Mouse (Mus musculus) hindbrain, embryonic 15.5 days (tissue): ENCODE data around the gene Rhot2. TPM values are rescaled to one million over a fixed set of nuclear protein-coding genes. Genes with fewer than 3 reads are reported as not detected.

Experiments
- ATAC-seq: fragments of 200-750 bp; cut with Nextera tagmentation; 2 replicates; pipeline ENCODE4 v1.8.0; 2017; ENCODE audit warnings: low read depth, moderate number of reproducible peaks, moderate TSS enrichment; ENCODE audit not compliant: low FRiP score
- H3K27ac ChIP-seq: fragments of 300-500 bp; sonication (generic); replicated peaks from 2 replicates; pipeline ENCODE4 v1.5.1; 2015; ENCODE audit warnings: mild to moderate bottlenecking, inconsistent platforms
- H3K27me3 ChIP-seq: fragments of 300-500 bp; sonication (generic); 2 replicates; pipeline ENCODE4 v1.6.1; 2015; ENCODE audit warnings: control low read depth, inconsistent platforms
- H3K36me3 ChIP-seq: fragments of 300-500 bp; sonication (generic); 2 replicates; pipeline ENCODE4 v1.6.1; 2015; ENCODE audit warnings: control low read depth, inconsistent platforms
- H3K4me1 ChIP-seq: fragments of 300-500 bp; sonication (generic); replicated peaks from 2 replicates; pipeline ENCODE4 v1.6.1; 2015; ENCODE audit warnings: control low read depth, inconsistent platforms
- H3K4me2 ChIP-seq: fragments of 300-500 bp; sonication (generic); 2 replicates; pipeline ENCODE4 v1.6.1; 2015; ENCODE audit warnings: moderate library complexity, mild to moderate bottlenecking, inconsistent platforms
- H3K4me3 ChIP-seq: fragments of 300-500 bp; sonication (generic); 2 replicates; pipeline ENCODE4 v1.5.1; 2015; ENCODE audit warnings: mild to moderate bottlenecking, inconsistent platforms
- H3K9ac ChIP-seq: fragments of 300-500 bp; sonication (generic); 2 replicates; pipeline ENCODE4 v1.6.1; 2015; ENCODE audit warnings: inconsistent platforms
- H3K9me3 ChIP-seq: fragments of 300-500 bp; sonication (generic); 2 replicates; pipeline ENCODE4 v1.6.1; 2016; ENCODE audit warnings: control low read depth, inconsistent platforms
- WGBS: fragments of 180-500 bp; shearing (Covaris S2); methylation state at CpG from one replicate; pipeline ENCODE4 v1.1.7; 2015; 5-methylcytosine and 5-hydroxymethylcytosine counted together
- polyA plus RNA-seq: library from polyadenylated mRNA; unstranded; fragments of >200 nt; fragmentation: Nextera tagmentation; extraction: Ambion mirVana; gene quantifications from 2 replicates; pipeline ENCODE4 v1.2.1, GENCODE M21; 2015

Gene Rhot2
- polyA plus RNA-seq, 1 experiment from 2014 or later: 15.1 TPM

DNA sequence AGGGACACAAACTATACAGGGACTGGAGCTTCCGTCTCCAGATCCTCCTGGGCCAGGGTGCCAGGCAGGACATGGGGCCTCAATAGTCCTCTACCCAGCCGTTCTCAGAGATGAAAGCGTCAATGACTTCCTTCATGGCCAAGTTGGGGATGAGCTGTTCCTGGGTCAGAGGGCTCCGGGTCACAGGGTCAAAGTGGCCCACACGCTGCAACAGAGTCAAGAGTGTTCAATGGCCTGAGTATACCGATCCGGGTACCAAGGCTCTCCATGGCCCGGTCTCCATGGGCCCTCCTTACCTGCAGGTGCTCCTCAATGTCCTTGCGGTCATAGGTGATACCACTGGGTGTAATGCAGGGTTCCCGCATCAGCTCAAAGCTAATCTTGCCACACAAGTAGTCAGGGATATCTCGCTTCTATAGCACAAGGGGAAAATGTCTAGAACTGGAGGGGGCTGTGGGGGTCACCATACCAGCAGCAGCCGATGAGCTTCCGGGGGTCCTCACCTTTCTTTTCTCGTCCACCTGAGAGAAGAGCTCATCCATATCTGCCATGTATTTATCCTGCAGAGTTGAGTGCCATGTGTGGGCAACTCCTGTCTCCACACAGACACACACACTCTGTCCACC is 13.7 kb downstream of the Rhot2 start:
- H3K4me3 ChIP-seq: peak overlapping the region; percentile 57; the same call in 1 of the 2 replicates
- 0 out of 2 replicates have a peak overlapping the region, but pooled peaks have one; percentile 70 for H3K9ac ChIP-seq
- H3K36me3 ChIP-seq: peaks cover 28% of the 10 kb centered on the region
- H3K4me2 ChIP-seq: peak overlapping the region; percentile 92
- no peak for ATAC-seq
- H3K27me3 ChIP-seq: no peaks in the 10 kb centered on the region
- peaks cover 84% of the 10 kb centered on the region for H3K4me1 ChIP-seq
- 88% methylated on average over 14 of the region's 14 CpGs for WGBS
- no peak overlapping the region for H3K27ac ChIP-seq
- H3K9me3 ChIP-seq: no peaks in the 10 kb centered on the region

- Histone ChIP-seq H3K27ac (no peak overlapping the region), H3K36me3 (peaks cover 28% of the 10 kb centered on the region), H3K4me2 (peak overlapping the region; percentile 92), H3K27me3 (no peaks in the 10 kb centered on the region), H3K9ac (no peak overlapping the region), H3K4me3 (peak overlapping the region; percentile 69), H3K9me3 (no peaks in the 10 kb centered on the region), H3K4me1 (peaks cover 84% of the 10 kb centered on the region)
- 87% methylated on average over 4 of the region's 4 CpGs for WGBS
- no peak for ATAC-seq
Observed at GRCm38 (mm10) chr17:25830200-25830753, 14.4 kb downstream of the Rhot2 start.

DNA sequence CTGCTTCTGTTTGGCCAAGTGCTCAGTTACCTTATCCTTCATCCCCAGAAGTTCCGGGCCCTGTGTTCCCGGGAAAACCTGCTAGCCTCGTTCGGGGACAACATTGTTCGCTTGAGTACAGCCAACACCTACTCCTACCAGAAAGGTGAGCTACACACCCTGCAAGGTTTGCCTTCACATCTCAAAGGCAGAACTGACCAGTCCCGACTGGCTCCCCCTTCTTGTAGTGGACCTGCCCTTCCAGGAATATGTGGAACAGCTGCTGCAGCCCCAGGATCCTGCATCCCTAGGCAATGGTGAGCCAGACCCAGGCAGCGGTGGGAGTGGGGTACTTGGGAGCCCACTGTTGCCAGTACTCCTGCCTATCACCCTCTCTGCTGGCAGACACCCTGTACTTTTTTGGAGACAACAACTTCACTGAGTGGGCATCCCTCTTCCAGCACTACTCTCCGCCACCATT is 15.1 kb downstream of the Rhot2 start:
- 38% methylated on average over 8 of the region's 8 CpGs for WGBS
- no peaks in the 10 kb centered on the region for H3K9me3 ChIP-seq
- H3K27me3 ChIP-seq: no peaks in the 10 kb centered on the region
- peak overlapping the region; percentile 92 for H3K4me2 ChIP-seq
- no peak for ATAC-seq
- peak overlapping the region; percentile 92 for H3K27ac ChIP-seq
- peak overlapping the region; percentile 85 for H3K9ac ChIP-seq
- H3K4me3 ChIP-seq: peak overlapping the region; percentile 69
- H3K36me3 ChIP-seq: peaks cover 28% of the 10 kb centered on the region
- peaks cover 84% of the 10 kb centered on the region for H3K4me1 ChIP-seq

DNA sequence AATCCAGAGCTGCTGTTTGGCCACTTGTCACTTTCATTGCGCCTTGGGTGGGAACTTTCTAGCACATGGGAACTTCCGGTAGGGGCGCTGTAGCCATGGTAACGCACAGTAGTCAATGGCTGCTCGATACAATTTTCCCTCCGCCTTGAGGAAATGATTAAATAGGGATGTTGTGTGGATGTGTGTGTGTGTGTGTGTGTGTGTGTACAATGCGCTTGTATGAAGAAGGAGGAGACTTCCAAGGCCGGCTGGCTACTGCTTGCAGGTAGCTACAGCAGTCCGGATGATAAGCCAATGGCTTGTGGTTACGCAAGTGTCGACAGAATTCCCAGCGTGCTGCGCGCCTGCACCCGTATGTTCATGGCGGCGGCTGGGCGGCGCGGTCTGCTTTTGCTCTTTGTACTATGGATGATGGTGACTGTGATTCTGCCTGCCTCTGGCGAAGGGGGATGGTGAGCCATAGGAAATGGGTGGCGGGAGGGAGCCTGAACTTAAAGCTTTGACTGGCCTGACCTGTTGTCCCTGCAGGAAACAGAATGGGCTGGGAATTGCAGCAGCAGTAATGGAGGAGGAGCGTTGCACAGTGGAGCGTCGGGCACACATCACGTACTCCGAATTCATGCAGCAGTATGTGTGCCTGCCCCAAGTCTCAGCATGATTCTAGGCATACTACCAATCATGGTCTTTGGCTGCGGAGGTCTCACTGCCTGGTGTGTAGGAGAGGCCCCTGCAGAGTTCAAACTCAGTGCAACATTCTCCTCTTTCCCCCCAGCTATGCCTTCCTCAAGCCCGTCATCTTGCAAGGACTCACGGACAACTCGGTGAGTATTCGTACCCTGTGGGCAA is 15.7 kb downstream of the Rhot2 start, which contains the start of gene Jmjd8:
Jmjd8 (plus strand) TSS at position 156 of the 846 bp plus-strand sequence.
- Histone ChIP-seq H3K27me3 (no peaks in the 10 kb centered on the region), H3K4me2 (peak within 1 kb of the TSS; percentile 92), H3K9ac (peak within 1 kb of the TSS; percentile 85), H3K27ac (peak within 1 kb of the TSS; percentile 92), H3K9me3 (no peaks in the 10 kb centered on the region), H3K36me3 (peaks cover 28% of the 10 kb centered on the region), H3K4me1 (peaks cover 84% of the 10 kb centered on the region), H3K4me3 (peak within 1 kb of the TSS; percentile 69)
- 1% methylated on average over 32 of the region's 32 CpGs for WGBS
- ATAC-seq: peak; percentile 60

- H3K27me3 ChIP-seq: no peaks in the 10 kb centered on the region
- H3K27ac ChIP-seq: peak overlapping the region; percentile 92
- no peak; the same call in 1 of the 2 replicates for ATAC-seq
- H3K4me3 ChIP-seq: peak overlapping the region; percentile 69
- peaks cover 82% of the 10 kb centered on the region for H3K4me1 ChIP-seq
- peak overlapping the region; percentile 92 for H3K4me2 ChIP-seq
- WGBS: 86% methylated on average over 8 of the region's 8 CpGs
- H3K9me3 ChIP-seq: no peaks in the 10 kb centered on the region
- peaks cover 28% of the 10 kb centered on the region for H3K36me3 ChIP-seq
- H3K9ac ChIP-seq: peak overlapping the region; percentile 85
Observed at GRCm38 (mm10) chr17:25828223-25828594, 16.4 kb downstream of the Rhot2 start.

- no peak for ATAC-seq
- 85% methylated on average over 22 of the region's 22 CpGs for WGBS
- H3K36me3 ChIP-seq: peaks cover 28% of the 10 kb centered on the region
- H3K9me3 ChIP-seq: no peaks in the 10 kb centered on the region
- H3K4me1 ChIP-seq: peaks cover 85% of the 10 kb centered on the region
- H3K9ac ChIP-seq: no peak overlapping the region
- no peak overlapping the region for H3K4me3 ChIP-seq
- H3K4me2 ChIP-seq: peak overlapping the region; percentile 92
- peak overlapping the region; percentile 92; the same call in 1 of the 2 replicates for H3K27ac ChIP-seq
- H3K27me3 ChIP-seq: no peaks in the 10 kb centered on the region
Observed at GRCm38 (mm10) chr17:25827546-25828222, 17.0 kb downstream of the Rhot2 start.

GRCm38 (mm10) chr17:25827011-25827410 is 17.6 kb downstream of the Rhot2 start:
- no peak for ATAC-seq
- peaks cover 28% of the 10 kb centered on the region for H3K36me3 ChIP-seq
- H3K27ac ChIP-seq: no peak overlapping the region
- no peaks in the 10 kb centered on the region for H3K9me3 ChIP-seq
- 95% methylated on average over 13 of the region's 13 CpGs for WGBS
- no peaks in the 10 kb centered on the region for H3K27me3 ChIP-seq
- no peak overlapping the region for H3K9ac ChIP-seq
- no peak overlapping the region for H3K4me2 ChIP-seq
- H3K4me1 ChIP-seq: peaks cover 84% of the 10 kb centered on the region
- no peak overlapping the region for H3K4me3 ChIP-seq

- no peak overlapping the region for H3K4me3 ChIP-seq
- no peaks in the 10 kb centered on the region for H3K27me3 ChIP-seq
- no peak for ATAC-seq
- no peak overlapping the region for H3K9ac ChIP-seq
- H3K4me1 ChIP-seq: peaks cover 75% of the 10 kb centered on the region
- WGBS: 96% methylated on average over 27 of the region's 27 CpGs
- H3K36me3 ChIP-seq: peaks cover 24% of the 10 kb centered on the region
- H3K9me3 ChIP-seq: no peaks in the 10 kb centered on the region
- H3K27ac ChIP-seq: no peak overlapping the region
- H3K4me2 ChIP-seq: no peak overlapping the region
Observed at GRCm38 (mm10) chr17:25825984-25826570, 18.6 kb downstream of the Rhot2 start.

DNA sequence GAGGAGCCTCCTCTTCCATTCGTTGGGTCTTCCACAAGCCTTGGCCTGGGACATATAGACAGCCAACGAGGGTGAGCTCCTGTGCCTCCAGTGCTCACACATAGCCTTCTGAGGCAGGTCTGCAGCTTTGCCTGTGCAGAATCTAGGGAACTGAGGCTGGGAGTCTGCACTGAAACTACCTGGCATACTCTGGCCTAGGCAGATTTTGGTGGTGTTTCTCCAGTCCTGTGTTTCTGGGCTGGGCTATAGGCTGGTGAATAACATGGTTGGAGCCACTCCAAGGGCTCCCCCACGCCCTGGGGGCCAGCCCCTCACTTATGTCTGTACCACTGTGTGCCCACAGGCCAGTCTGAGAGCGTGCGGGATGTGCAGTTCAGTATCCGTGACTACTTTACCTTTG is 19.3 kb downstream of the Rhot2 start:
- 92% methylated on average over 6 of the region's 6 CpGs for WGBS
- peaks cover 67% of the 10 kb centered on the region for H3K4me1 ChIP-seq
- H3K4me2 ChIP-seq: peak overlapping the region; percentile 91
- no peak overlapping the region for H3K27ac ChIP-seq
- no peak overlapping the region for H3K4me3 ChIP-seq
- no peak for ATAC-seq
- no peaks in the 10 kb centered on the region for H3K9me3 ChIP-seq
- H3K9ac ChIP-seq: no peak overlapping the region
- no peaks in the 10 kb centered on the region for H3K27me3 ChIP-seq
- peaks cover 16% of the 10 kb centered on the region for H3K36me3 ChIP-seq

DNA sequence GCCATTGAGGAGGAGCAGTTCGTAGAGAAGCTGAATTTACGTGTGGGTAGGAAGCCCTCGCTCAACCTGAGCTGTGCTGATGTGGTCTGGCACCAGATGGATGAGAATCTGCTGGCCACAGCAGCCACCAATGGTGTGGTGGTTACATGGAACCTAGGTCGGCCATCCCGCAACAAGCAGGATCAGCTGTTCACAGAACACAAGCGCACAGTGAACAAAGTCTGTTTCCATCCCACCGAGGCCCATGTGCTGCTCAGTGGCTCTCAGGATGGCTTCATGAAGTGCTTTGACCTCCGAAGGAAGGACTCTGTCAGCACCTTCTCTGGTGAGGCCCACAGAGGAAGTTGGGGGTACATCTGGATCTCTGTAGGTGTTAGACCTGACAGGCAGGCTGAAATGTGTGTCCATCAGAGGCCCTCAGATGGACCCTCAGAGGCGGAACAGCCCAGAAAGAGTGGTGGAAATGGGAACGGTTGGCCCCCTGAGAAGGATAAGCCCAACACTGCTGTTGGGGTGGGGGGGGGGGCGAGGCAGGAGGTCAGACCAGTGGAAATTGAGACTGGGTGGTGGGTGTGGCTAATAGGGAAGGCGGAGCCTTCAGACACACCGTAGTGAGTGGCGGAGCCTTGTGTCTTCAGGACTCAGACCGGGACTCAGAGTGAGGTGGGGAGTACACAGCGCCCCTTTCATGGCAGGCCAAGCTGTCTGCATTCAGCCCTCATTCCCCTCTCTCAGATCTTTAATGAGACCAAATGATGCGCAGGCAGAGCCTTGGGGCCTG is 20.1 kb downstream of the Rhot2 start:
- peak overlapping the region; percentile 73 for H3K9ac ChIP-seq
- peak overlapping the region; percentile 57 for H3K4me3 ChIP-seq
- H3K4me1 ChIP-seq: peaks cover 60% of the 10 kb centered on the region
- WGBS: 81% methylated on average over 16 of the region's 17 CpGs
- H3K4me2 ChIP-seq: peak overlapping the region; percentile 91
- H3K36me3 ChIP-seq: peaks cover 19% of the 10 kb centered on the region
- no peaks in the 10 kb centered on the region for H3K9me3 ChIP-seq
- H3K27ac ChIP-seq: no peak overlapping the region
- no peak for ATAC-seq
- H3K27me3 ChIP-seq: no peaks in the 10 kb centered on the region

- WGBS: under 1% methylated on average over 18 of the region's 18 CpGs
- H3K4me1 ChIP-seq: peaks cover 53% of the 10 kb centered on the region
- H3K9me3 ChIP-seq: no peaks in the 10 kb centered on the region
Observed at GRCm38 (mm10) chr17:25823452-25823851, 21.2 kb downstream of the Rhot2 start, which contains the start of gene Wdr24. Gene Wdr24, plus strand, starts transcription at chr17:25823627.

More at GRCm38 (mm10) chr17:25823452-25823851, 21.2 kb downstream of the Rhot2 start, which contains the start of gene Wdr24:
- H3K36me3 ChIP-seq: peaks cover 22% of the 10 kb centered on the region
- peak; percentile 55 for ATAC-seq
- H3K27ac ChIP-seq: peak within 1 kb of the TSS; percentile 68
- peak within 1 kb of the TSS; percentile 73 for H3K9ac ChIP-seq
- peak within 1 kb of the TSS; percentile 57 for H3K4me3 ChIP-seq
- no peaks in the 10 kb centered on the region; the same call in 1 of the 2 replicates for H3K27me3 ChIP-seq
- peak within 1 kb of the TSS; percentile 91 for H3K4me2 ChIP-seq
